Mouse (Mus musculus) heart, postnatal 0 days (tissue): ENCODE measurements around the gene Myo16. TPM values are rescaled to one million over a fixed set of nuclear protein-coding genes. Genes with fewer than 3 reads are reported as not detected.

ENCODE experiments used
- ATAC-seq: fragments of 200-750 bp; cut with Nextera tagmentation; 2 replicates; pipeline ENCODE4 v1.8.0; 2017; ENCODE audit warnings: low read depth, moderate number of reproducible peaks, moderate library complexity; ENCODE audit not compliant: insufficient read depth
- DNase-seq: peaks from one replicate; pipeline ENCODE4 v3.0.0-alpha.2; 2016; ENCODE audit warnings: low spot score
- H3K27ac ChIP-seq: fragments of 300-500 bp; sonication (generic); 2 replicates; pipeline ENCODE4 v1.5.1; 2014; ENCODE audit warnings: low read depth, mild to moderate bottlenecking
- H3K27me3 ChIP-seq: fragments of 300-500 bp; sonication (generic); 2 replicates; pipeline ENCODE4 v1.6.1; 2014; ENCODE audit warnings: low read length, mixed read lengths; ENCODE audit not compliant: control insufficient read depth, insufficient read depth
- H3K36me3 ChIP-seq: fragments of 300-500 bp; sonication (generic); replicated peaks from 2 replicates; pipeline ENCODE4 v1.6.1; 2014; ENCODE audit warnings: low read length, mixed read lengths; ENCODE audit not compliant: control insufficient read depth, insufficient read depth
- H3K4me1 ChIP-seq: fragments of 300-500 bp; sonication (generic); 2 replicates; pipeline ENCODE4 v1.6.1; 2014; ENCODE audit warnings: antibody characterized with exemption; ENCODE audit not compliant: control insufficient read depth, insufficient read depth
- H3K4me2 ChIP-seq: fragments of 300-500 bp; sonication (generic); 2 replicates; pipeline ENCODE4 v1.6.1; 2014; ENCODE audit warnings: low read depth, mild to moderate bottlenecking, low read length, moderate library complexity
- H3K4me3 ChIP-seq: fragments of 300-500 bp; sonication (generic); 2 replicates; pipeline ENCODE4 v1.5.1; 2014; ENCODE audit warnings: low read depth, low read length
- H3K9ac ChIP-seq: fragments of 300-500 bp; sonication (generic); replicated peaks from 2 replicates; pipeline ENCODE4 v1.6.1; 2014; ENCODE audit warnings: low read depth, low read length, mixed read lengths
- H3K9me3 ChIP-seq: fragments of 300-500 bp; sonication (generic); replicated peaks from 2 replicates; pipeline ENCODE4 v1.6.1; 2016; ENCODE audit warnings: low read length; ENCODE audit not compliant: control insufficient read depth
- CTCF ChIP-seq: IDR thresholded peaks from 2 replicates; pipeline ENCODE4 v1.5.1; 2016; ENCODE audit warnings: antibody characterized with exemption, control low read depth, low read depth
- EP300 ChIP-seq: IDR thresholded peaks from 2 replicates; pipeline ENCODE4 v1.6.1; 2016; ENCODE audit warnings: antibody characterized with exemption, low read depth
- WGBS: fragments of 180-500 bp; shearing (Covaris S2); extraction: QIAGEN DNeasy Blood & Tissue Kit; methylation state at CpG from one replicate; pipeline ENCODE4 v1.1.7; 2014; 5-methylcytosine and 5-hydroxymethylcytosine counted together
- polyA plus RNA-seq: library from polyadenylated mRNA; unstranded; fragments of >200 nt; fragmentation: Nextera tagmentation; extraction: Ambion mirVana; gene quantifications from 2 replicates; pipeline ENCODE4 v1.2.1, GENCODE M21; 2015
- total RNA-seq: library from RNA; depleted of rRNA; stranded (reverse); fragments of >200 nt; gene quantifications from 2 replicates; pipeline ENCODE4 v1.2.3, GENCODE M21; 2014; ENCODE audit warnings: low replicate concordance

Myo16 gene
- total and polyA plus RNA-seq, 2 experiments from 2014 or later = not detected

DNA sequence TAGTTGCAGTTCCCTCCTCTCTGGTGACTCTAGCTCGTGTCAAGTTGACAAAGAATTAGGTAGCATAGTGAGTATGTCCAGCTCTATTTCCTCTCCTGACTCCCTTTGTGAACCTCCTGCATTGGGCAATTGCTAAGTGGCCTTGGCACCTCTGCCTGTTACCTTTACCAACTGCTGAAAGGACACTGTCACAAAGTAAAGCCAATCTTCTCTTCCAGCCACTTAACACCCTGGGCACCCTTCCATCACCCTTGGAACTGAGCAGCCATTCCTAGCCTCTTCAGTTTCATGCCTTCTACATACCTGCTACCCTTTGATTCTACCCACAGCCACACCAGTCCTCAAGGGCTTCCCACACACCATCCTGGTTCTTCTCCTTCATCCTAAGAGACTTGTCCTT lies 233.4 kb downstream of the Myo16 start:
- H3K4me2 ChIP-seq = no peak overlapping the region
- no peak overlapping the region for H3K4me3 ChIP-seq
- no peaks in the 10 kb centered on the region for H3K27me3 ChIP-seq
- no peak overlapping the region for H3K9ac ChIP-seq
- DNase-seq = no peak
- ATAC-seq = no peak
- no peaks in the 10 kb centered on the region for H3K4me1 ChIP-seq
- H3K36me3 ChIP-seq = no peaks in the 10 kb centered on the region
- no peaks in the 10 kb centered on the region for H3K9me3 ChIP-seq
- WGBS = 38% methylated on average over 1 of the region's 1 CpGs
- no peak overlapping the region for H3K27ac ChIP-seq
- TF ChIP-seq CTCF (no peak), EP300 (no peak)

DNA sequence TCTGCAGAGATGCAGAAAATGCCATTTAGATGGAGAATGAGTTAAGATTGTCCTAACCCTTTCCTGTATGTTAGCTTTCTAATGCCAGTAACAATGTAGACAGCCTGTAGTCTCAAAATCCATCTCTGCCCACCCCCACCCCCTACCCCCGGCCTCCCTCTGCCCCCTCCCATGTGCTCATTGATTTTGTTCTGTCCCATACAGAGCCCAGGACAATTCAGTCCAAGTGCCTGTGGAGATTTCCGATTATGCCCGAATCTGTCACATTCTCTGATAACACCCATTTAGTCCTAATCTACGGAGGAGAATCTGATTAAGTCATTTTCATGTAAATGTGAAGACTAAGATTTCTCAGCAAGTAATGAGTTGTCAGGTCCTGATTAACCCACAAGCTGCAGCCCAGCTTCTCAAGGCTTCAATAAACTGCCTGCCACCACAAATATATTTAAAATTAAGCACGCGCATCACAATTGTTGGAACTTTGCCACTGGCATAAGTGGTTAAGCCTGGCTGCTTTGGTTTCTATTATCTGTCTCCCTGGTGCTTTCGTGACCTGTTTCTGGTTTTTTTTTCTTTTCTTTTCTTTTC lies 237.5 kb downstream of the Myo16 start:
- H3K9me3 ChIP-seq = no peaks in the 10 kb centered on the region
- no peaks in the 10 kb centered on the region for H3K27me3 ChIP-seq
- 57% methylated on average over 7 of the region's 7 CpGs for WGBS
- TF ChIP-seq EP300 (no peak), CTCF (no peak)
- ATAC-seq = no peak
- DNase-seq = no peak
- H3K4me3 ChIP-seq = no peak overlapping the region
- no peak overlapping the region for H3K4me2 ChIP-seq
- H3K4me1 ChIP-seq = no peaks in the 10 kb centered on the region
- no peak overlapping the region for H3K9ac ChIP-seq
- H3K27ac ChIP-seq = no peak overlapping the region
- H3K36me3 ChIP-seq = no peaks in the 10 kb centered on the region

DNA sequence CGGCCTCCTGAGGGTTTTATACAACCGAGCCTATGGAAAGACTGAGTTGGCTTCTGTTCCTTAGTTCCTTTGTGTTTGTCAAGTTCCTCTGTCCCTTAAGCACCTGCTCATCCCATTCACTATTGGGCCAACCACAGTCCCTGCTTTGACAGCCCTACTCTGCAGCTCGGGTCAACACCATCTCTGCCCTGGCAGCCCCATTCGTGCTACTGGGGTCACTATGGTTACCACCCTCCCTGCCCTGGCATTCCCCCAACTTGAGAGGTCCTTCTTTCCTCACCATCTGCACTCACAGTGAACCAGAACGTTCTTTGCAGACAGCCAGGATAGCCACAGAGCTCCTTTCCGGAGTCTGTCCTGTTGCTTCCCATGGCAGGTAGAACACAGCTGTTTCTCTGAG lies 238.2 kb downstream of the Myo16 start:
- TF ChIP-seq CTCF (no peak), EP300 (no peak)
- WGBS = 49% methylated on average over 6 of the region's 6 CpGs

DNA sequence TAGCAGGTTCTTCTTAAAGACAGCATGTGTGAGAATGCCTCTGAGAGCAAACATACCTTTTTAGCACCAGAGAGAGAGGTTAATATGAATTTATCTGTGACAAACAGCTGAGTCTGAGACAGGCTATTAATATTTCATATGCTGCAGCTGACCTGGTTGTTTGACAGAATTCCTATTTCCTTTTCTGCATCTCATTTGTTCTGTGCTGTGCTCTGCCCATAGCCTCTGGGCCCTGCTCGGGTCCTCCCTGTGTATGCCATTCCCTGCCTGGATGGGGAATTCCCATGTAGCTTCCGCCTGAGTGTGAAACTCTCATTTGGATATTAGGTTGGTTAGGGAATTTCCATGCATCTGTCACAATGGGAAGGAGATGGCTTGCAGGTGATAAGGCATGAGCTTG lies 240.8 kb downstream of the Myo16 start:
- WGBS = 68% methylated on average over 2 of the region's 2 CpGs
- H3K9ac ChIP-seq = no peak overlapping the region
- no peaks in the 10 kb centered on the region for H3K9me3 ChIP-seq
- no peaks in the 10 kb centered on the region for H3K4me1 ChIP-seq
- H3K4me3 ChIP-seq = no peak overlapping the region
- ATAC-seq (no peak), DNase-seq (no peak)
- H3K4me2 ChIP-seq = no peak overlapping the region
- no peaks in the 10 kb centered on the region for H3K36me3 ChIP-seq
- TF ChIP-seq EP300 (no peak), CTCF (no peak)
- no peak overlapping the region for H3K27ac ChIP-seq
- H3K27me3 ChIP-seq = no peaks in the 10 kb centered on the region

More for the DNA sequence above, 238.2 kb downstream of the Myo16 start:
- Histone ChIP-seq H3K4me2 (no peak overlapping the region), H3K4me1 (no peaks in the 10 kb centered on the region), H3K36me3 (no peaks in the 10 kb centered on the region), H3K9ac (no peak overlapping the region), H3K9me3 (no peaks in the 10 kb centered on the region), H3K27me3 (no peaks in the 10 kb centered on the region), H3K4me3 (no peak overlapping the region), H3K27ac (no peak overlapping the region)
- no peak for ATAC-seq
- DNase-seq = no peak

DNA sequence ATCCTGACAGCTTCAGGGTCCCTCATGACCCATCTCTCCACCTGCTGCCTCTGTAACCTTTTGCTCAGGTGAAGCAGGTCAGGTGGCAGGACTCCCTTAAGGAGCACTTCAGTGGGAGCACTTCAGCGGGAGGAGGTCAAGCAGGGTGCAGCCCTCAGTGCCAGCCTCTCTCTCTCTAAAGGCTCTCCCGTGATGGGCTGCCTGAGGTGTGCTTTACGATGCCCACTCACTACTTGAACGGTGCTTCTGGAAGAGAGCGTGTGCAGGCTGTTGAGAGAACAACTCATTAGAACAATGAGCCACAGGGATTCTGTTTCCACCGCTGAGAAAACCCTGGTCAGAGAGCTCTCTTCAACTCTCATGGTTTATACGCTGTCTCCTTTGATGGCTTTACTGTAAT lies 241.4 kb downstream of the Myo16 start:
- no peak overlapping the region for H3K4me2 ChIP-seq
- H3K9me3 ChIP-seq = no peaks in the 10 kb centered on the region
- ATAC-seq (no peak), DNase-seq (no peak)
- H3K4me3 ChIP-seq = no peak overlapping the region
- H3K4me1 ChIP-seq = no peaks in the 10 kb centered on the region
- WGBS = 61% methylated on average over 7 of the region's 7 CpGs
- no peak overlapping the region for H3K9ac ChIP-seq
- TF ChIP-seq EP300 = no peak
- TF ChIP-seq CTCF = no peak
- no peaks in the 10 kb centered on the region for H3K36me3 ChIP-seq
- H3K27ac ChIP-seq = no peak overlapping the region
- no peaks in the 10 kb centered on the region for H3K27me3 ChIP-seq

DNA sequence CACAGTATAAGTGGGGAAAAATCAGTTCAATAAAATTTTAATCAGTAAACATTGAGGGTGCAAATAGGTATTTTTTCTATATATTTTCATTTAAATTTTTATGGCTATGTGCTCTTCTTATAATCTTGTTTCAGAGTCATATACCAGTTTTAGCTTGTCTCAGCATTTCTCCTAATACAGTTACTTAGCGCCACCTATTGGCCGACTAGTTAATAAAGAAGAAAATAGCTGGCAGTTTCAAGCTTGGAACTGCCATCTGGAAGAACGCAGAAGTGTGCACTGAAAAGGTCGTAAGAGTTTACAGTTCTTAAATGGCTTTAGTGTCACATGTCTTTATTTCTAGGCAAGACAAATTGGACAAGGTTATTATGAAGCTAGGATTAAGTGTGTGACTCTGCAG lies 248.9 kb downstream of the Myo16 start:
- peak; percentile 79 for TF ChIP-seq CTCF
- no peak for TF ChIP-seq EP300
- H3K4me3 ChIP-seq = no peak overlapping the region
- H3K27me3 ChIP-seq = no peaks in the 10 kb centered on the region
- no peak overlapping the region for H3K27ac ChIP-seq
- WGBS = 15% methylated on average over 4 of the region's 4 CpGs
- no peak for ATAC-seq
- H3K4me2 ChIP-seq = no peak overlapping the region
- no peaks in the 10 kb centered on the region for H3K36me3 ChIP-seq
- no peaks in the 10 kb centered on the region for H3K4me1 ChIP-seq
- H3K9ac ChIP-seq = no peak overlapping the region
- no peaks in the 10 kb centered on the region for H3K9me3 ChIP-seq
- DNase-seq = peak; percentile 63
